Mouse (Mus musculus): Measurements from ENCODE around the gene Sbk3.

Sbk3 gene

DNA sequence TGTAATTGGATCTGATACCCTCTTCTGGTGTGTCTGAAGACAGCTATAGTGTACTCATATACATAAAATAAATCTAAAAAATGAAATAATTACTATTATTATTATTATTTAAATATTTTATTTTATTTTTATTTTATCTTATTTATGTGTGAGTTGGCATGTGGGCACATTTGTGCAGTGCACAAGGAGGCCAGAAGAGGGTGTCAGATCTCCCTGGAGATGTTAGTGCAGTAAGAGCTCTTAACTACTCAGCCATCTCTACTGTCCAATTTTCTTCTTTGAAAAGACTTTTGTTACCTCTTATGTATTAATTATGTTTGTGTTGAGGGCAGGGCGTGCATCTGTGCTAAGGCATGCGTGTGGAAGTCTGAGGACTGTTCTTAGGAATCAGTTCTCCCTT is 28.9 kb upstream of the Sbk3 start:
- CTCF ChIA-PET = interaction anchor here (0.5 to 3.9 kb wide), 19 partner anchors 9 to 61 kb away, joined by 3 to 22 read pairs (median 4); partner anchors contain the start of genes Sbk2 (in 1 of the 4), Zfp524 (in 1 of the 4), Zfp580 (in 1 of the 4) and Zfp784 (in 1 of the 4)
- POLR2A ChIA-PET = interaction anchor here in 3 of 4 experiments (0.9 to 6.5 kb wide), 16 partner anchors 9 to 207 kb away, joined by 3 to 85 read pairs (median 6); partner anchors contain the start of genes Zfp524 (in 3 of the 3), Fiz1 (in 2 of the 3), Gm44973 (in 2 of the 3) and U2af2 (in 2 of the 3)

DNA sequence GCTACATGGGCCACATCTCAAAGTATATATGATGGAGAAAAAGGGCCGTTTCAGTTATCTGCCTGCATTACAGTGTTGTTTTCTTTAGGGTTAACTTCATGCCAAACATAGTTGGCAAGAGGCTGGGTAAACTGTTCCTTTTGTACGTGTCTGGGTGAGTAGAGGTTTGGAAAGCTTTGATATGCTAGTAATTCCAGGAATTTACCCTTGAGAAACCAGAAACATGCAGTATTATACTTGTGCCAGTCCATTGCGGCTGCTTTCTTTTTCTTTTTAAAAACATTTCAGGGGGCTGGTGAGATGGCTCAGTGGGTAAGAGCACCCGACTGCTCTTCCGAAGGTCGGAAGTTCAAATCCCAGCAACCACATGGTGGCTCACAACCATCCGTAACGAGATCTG is 26.0 kb upstream of the Sbk3 start:
- POLR2A ChIA-PET = interaction anchor here in 3 of 4 experiments (0.6 to 6.5 kb wide), 19 partner anchors 7 to 204 kb away, joined by 3 to 85 read pairs (median 3); partner anchors contain the start of genes Fiz1 (in 3 of the 3), Gm44973 (in 3 of the 3), Zfp524 (in 3 of the 3) and Rpl28 (in 1 of the 3)
- CTCF ChIA-PET = interaction anchor here (0.7 to 3.9 kb wide), 8 partner anchors 9 to 63 kb away, joined by 3 to 22 read pairs (median 3); partner anchors contain the start of gene Sbk2 (in 2 of the 4)

GRCm38 (mm10) chr7:4996003-4996895 is 25.3 kb upstream of the Sbk3 start, which contains the start of gene Zfp579:
Gene Zfp579 (minus strand): TSS chr7:4996158.
- POLR2A ChIA-PET = interaction anchor here in 3 of 4 experiments (0.6 to 6.5 kb wide), 29 partner anchors 8 to 1352 kb away, joined by 3 to 85 read pairs (median 4); partner anchors contain the start of genes Fiz1 (in 3 of the 3), Gm44973 (in 3 of the 3), Zfp524 (in 3 of the 3) and Cnot3 (in 1 of the 3)
- CTCF ChIA-PET = interaction anchor here (0.6 to 1.2 kb wide), 9 partner anchors 8 to 113 kb away, joined by 3 to 10 read pairs (median 3); partner anchors contain the start of gene Sbk2 (in 2 of the 4)

DNA sequence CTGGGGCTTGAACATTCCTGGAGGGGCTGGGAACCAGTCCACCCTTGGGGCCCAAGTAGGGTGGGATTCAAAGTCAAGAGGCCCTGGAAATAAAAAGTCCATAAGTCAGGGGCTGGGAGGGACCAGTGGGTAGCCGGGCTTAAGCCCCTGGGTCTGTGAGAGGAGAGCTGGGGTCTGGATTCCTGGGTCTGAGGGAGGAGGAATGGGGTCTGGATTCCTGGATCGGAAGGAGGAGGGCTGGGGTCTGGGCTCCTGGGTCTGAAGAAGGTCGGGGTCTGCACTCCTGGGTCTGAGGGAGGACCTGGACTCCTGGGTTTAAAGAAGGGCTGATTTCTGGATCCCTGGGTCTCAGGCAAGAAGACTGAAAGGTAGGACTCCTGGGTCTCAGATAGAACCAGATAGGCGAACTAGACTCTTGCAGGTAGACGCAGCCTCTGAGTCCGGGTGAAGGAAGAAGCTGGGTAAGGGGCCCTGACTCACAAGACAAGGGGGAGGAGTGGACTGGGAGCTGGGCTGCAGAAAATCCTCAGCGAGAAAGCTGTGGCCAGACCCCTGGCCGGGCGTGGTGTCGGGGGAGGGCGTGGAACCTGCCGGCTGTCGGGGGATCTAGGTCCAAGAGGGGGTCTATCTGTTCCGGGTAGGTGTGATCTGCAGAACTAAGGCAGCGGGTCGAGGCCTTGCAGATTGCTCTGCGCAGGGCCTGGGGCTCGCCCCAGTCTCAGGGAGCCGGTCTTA is 24.5 kb upstream of the Sbk3 start:
- ChIA-PET POLR2A (interaction anchor here in 3 of 4 experiments (0.6 to 6.5 kb wide), 15 partner anchors 9 to 203 kb away, joined by 3 to 85 read pairs (median 5); partner anchors contain the start of genes Fiz1 (in 3 of the 3), Gm44973 (in 3 of the 3), Zfp524 (in 3 of the 3) and Rpl28 (in 1 of the 3)), CTCF (interaction anchor here in 2 of 4 experiments (0.5 to 0.9 kb wide), 4 partner anchors 14 to 113 kb away, joined by 3 to 5 read pairs (median 3); partner anchors contain the start of gene Sbk2 (in 1 of the 2))

- CTCF ChIA-PET = interaction anchor here in 1 of 4 experiments (0.5 kb wide), 1 partner anchor 59 kb away, joined by 5 read pairs; no protein-coding TSS in a partner anchor
- POLR2A ChIA-PET = interaction anchor here in 3 of 4 experiments (0.7 to 1.9 kb wide), 8 partner anchors 11 to 242 kb away, joined by 3 to 5 read pairs (median 4); partner anchors contain the start of genes Fiz1 (in 2 of the 3), Cox6b2 (in 1 of the 3) and Zfp524 (in 1 of the 3)
Observed at GRCm38 (mm10) chr7:4993999-4994788, 23.2 kb upstream of the Sbk3 start.

DNA sequence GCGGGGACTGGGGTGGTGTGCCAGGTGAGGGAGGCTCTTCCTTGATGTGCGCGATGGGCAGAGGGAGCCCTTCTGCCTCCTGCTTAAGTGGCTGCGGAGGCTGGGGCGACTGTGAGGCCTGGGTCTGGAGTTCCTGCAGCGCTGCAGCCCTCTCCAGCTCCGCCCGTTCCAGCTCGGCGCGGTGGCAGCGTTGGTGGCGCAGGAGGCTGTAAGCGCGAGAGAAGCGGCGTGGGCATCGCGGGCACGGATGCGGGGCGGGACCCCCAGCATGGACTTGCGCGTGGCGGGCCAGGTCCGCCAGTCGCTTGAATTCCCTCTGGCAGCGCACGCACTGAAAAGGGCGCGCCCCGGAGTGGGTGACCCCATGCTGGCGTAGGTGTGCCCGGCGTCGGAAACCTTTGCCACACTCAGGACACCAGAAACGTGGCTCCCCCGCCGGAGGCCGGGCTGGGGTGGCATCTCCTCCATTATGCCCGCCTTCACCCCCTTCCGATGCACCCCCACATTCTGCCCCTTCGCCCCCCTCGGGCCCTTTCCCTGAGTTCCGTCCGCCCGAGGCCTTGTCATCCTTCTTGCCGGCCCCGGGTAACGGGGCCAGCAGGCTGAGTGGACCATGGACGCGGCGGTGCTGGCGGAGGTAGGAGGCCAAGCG is 22.5 kb upstream of the Sbk3 start:
- CTCF ChIA-PET = interaction anchor here in 1 of 4 experiments (1.5 kb wide), 1 partner anchor 53 kb away, joined by 4 read pairs; no protein-coding TSS in a partner anchor
- POLR2A ChIA-PET = interaction anchor here in 3 of 4 experiments (0.9 to 1.7 kb wide), 6 partner anchors 20 to 241 kb away, joined by 3 to 4 read pairs (median 4); partner anchors contain the start of genes Fiz1 (in 2 of the 3), Cox6b2 (in 1 of the 3) and Zfp524 (in 1 of the 3)

GRCm38 (mm10) chr7:4988250-4988649 is 17.3 kb upstream of the Sbk3 start:
- CTCF ChIA-PET = interaction anchor here in 3 of 4 experiments (0.6 to 0.9 kb wide), 3 partner anchors 8 to 24 kb away, joined by 3 read pairs; partner anchors contain the start of gene Sbk2 (in 2 of the 3)
- POLR2A ChIA-PET = no interaction called here

DNA sequence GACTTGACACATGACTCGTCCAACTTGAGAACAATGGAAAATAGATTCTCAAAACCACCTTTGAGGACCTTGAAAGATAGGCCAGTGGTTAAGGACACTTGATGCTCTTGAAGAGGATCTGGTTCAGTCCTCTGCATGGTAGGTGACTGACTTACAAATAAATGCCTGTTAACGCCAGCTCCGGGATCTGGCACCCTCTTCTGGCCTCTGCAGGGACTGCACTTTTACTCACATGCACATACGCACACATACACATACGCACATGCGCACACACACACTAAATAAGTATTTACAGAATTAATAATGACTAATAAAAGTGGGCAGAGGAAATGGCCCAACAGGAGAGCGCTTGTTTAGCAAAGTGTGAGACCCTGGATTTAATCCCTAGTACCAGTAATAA is 5.9 kb upstream of the Sbk3 start:
- POLR2A ChIA-PET = interaction anchor here in 2 of 4 experiments (0.9 to 1.8 kb wide), 6 partner anchors 12 to 164 kb away, joined by 3 to 8 read pairs (median 3); partner anchors contain the start of genes Fiz1 (in 1 of the 2), Isoc2a (in 1 of the 2), Sbk2 (in 1 of the 2) and Ube2s (in 1 of the 2)
- CTCF ChIA-PET = interaction anchor here in 3 of 4 experiments (0.9 to 3.1 kb wide), 11 partner anchors 12 to 84 kb away, joined by 3 to 13 read pairs (median 3); partner anchors contain the start of genes Sbk2 (in 2 of the 3), Fiz1 (in 1 of the 3) and Gm44973 (in 1 of the 3)

- POLR2A ChIA-PET = interaction anchor here in 1 of 4 experiments (1.5 to 1.8 kb wide), 2 partner anchors 39 to 98 kb away, joined by 3 to 8 read pairs; partner anchors contain the start of genes Fiz1, Isoc2a and Zfp524
- CTCF ChIA-PET = interaction anchor here in 2 of 4 experiments (0.8 to 3.1 kb wide), 2 partner anchors 35 kb away, joined by 3 to 13 read pairs; no protein-coding TSS in a partner anchor
Observed at GRCm38 (mm10) chr7:4975455-4975854, 4.5 kb upstream of the Sbk3 start.

DNA sequence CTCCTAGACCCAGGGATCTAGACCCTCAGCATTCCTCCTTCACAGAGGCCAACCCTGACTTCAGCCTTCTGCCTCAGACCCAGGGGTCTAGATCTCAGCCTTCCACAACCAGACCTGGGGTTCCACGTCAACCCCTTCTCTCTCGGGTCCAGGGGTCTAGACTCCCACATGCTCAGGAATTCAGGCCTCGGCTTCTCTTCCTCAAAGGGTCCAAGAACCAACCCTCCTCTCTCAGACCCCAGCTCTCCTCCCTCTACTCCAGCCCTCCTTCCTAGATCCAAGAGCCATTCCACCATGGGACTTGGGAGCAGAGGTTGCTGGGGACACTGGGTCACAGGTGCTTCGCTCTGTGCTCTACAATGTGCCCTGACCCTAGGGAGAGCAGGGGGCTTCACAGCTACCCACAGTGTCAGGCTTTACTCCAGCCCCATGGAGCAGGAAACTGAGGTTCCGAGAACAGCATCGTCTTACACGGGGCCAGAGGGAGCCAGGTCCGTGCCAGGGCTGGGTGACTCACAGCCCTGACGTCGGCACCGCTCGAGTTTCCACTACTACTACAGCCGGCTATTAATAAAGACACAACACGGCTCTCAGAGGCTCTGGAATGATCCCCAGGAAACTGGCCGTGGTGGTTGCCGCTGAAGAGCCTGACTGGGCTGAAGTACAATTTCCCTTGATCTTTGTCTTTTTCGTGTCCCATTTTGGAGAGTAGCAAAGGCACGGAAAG is 1.5 kb upstream of the Sbk3 start:
- POLR2A ChIA-PET = interaction anchor here in 2 of 4 experiments (0.7 to 1.3 kb wide), 3 partner anchors 8 to 160 kb away, joined by 3 to 4 read pairs (median 4); partner anchors contain the start of genes Sbk2 (in 1 of the 2) and Ube2s (in 1 of the 2)

DNA sequence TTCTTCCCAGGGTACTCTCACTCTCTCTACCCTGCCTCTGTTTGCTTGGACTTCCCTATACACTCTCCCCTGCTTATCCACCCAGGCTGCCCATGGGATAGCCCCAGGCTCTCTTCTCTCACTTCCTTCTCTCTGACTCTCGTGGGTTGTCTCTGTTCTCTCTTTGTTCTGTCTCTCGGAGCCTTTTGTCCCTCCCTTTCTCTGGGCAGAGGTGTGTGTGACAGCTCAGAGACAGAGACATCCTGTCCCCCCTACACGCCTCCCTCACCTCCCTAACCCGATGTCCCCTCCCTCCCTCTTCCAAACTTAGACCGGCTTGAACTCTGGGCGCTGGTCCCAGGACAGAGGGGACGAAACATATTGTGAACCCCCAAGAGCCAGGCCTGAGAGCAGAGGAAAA is 742 bp upstream of the Sbk3 start:
- POLR2A ChIA-PET = no interaction called here
- CTCF ChIA-PET = interaction anchor here in 1 of 4 experiments (2.0 kb wide), 1 partner anchor 7 kb away, joined by 6 read pairs; the partner anchor contains the start of gene Sbk2

More for the DNA sequence above, 1.5 kb upstream of the Sbk3 start:
- CTCF ChIA-PET = interaction anchor here in 2 of 4 experiments (0.7 to 2.0 kb wide), 2 partner anchors 8 to 426 kb away, joined by 5 to 6 read pairs; partner anchors contain the start of gene Sbk2 (in 1 of the 2)

DNA sequence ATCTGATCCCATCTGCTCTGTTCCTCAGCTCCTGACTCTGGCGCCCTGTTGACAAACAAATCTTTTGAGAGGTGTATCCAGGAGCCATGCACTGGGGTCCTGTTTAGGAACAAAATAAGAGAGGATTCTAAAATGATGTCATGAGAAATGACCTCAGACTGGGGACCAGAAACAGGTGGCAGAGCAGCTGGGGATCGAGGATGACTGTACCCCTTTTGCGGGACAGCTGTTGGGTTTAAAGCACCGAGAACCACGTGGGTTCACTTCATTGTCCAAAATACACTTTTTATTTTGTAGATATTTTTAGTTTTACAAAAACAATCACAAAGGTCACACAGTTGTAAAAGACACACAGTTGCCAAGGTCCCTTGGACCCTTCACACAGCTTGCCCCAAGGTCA is 6.0 kb downstream of the Sbk3 start:
- ChIA-PET POLR2A (interaction anchor here in 3 of 4 experiments (0.9 to 3.9 kb wide), 25 partner anchors 12 to 212 kb away, joined by 3 to 18 read pairs (median 6); partner anchors contain the start of genes Fiz1 (in 3 of the 3), Zfp524 (in 3 of the 3), Cox6b2 (in 2 of the 3) and Gm44973 (in 2 of the 3)), CTCF (interaction anchor here in 3 of 4 experiments (0.5 to 2.6 kb wide), 33 partner anchors 8 to 449 kb away, joined by 3 to 29 read pairs (median 5); partner anchors contain the start of genes Cox6b2 (in 1 of the 3), Fiz1 (in 1 of the 3), Gm44973 (in 1 of the 3) and Rpl28 (in 1 of the 3))

DNA sequence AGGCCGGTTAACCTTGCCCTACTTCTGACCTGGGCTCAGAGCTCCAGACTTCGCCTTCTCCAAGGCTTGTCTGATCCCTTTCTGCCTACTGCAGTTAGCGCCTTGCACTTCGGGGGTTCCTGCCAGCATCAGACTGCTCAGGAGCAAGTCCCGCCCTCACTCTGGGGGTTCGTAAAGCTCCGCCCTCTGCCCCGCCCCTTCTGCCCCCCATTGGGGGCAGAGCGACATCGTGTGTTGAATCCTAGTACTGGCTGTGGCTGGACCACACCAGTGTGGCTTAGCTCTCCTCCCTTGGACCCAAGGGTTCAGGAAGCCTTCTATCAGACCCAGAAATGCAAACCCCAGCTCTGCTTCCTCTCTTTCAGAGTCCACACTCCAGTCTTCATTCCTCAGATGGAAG is 6.7 kb downstream of the Sbk3 start, which contains the start of gene Sbk2:
Gene Sbk2, minus strand, starts transcription at position 135 of the 400 bp plus-strand sequence.
- CTCF ChIA-PET = interaction anchor here (0.5 to 2.6 kb wide), 61 partner anchors 9 to 537 kb away, joined by 3 to 29 read pairs (median 4); partner anchors contain the start of genes Cox6b2 (in 1 of the 4), Fiz1 (in 1 of the 4), Gm44973 (in 1 of the 4) and Isoc2a (in 1 of the 4)

DNA sequence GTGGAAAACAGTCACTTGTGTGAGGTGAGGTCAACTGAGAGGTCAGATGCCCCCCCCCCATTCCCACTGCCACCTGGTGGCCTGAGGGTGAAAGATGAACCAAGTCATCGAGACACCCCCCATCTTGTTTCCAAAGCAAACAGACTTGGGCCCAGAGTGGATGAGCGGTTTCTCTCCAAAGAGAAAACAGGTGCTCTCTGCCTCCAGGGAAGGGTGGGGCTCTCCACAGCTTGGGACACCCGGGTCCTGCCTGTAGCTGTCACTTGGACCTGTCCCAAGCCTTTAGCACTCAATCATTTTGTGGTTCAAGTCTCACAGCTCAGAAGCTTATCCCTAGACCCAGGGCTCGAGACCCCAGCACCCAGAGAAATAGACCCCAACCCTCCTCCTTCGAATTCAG is 7.4 kb downstream of the Sbk3 start:
- CTCF ChIA-PET = interaction anchor here (0.7 to 2.6 kb wide), 30 partner anchors 9 to 536 kb away, joined by 3 to 29 read pairs (median 4); no protein-coding TSS in a partner anchor

More for the DNA sequence above, 6.7 kb downstream of the Sbk3 start, which contains the start of gene Sbk2:
- POLR2A ChIA-PET = interaction anchor here in 3 of 4 experiments (0.5 to 3.9 kb wide), 46 partner anchors 9 to 975 kb away, joined by 3 to 18 read pairs (median 4); partner anchors contain the start of genes Fiz1 (in 3 of the 3), Ube2s (in 3 of the 3), Zfp524 (in 3 of the 3) and Cox6b2 (in 2 of the 3)

More for the DNA sequence above, 7.4 kb downstream of the Sbk3 start:
- POLR2A ChIA-PET = interaction anchor here in 3 of 4 experiments (0.5 to 3.9 kb wide), 25 partner anchors 13 to 976 kb away, joined by 3 to 18 read pairs (median 6); partner anchors contain the start of genes Fiz1 (in 2 of the 3), Ube2s (in 2 of the 3), Zfp524 (in 2 of the 3) and Cox6b2 (in 1 of the 3)

Measured in embryonic stem cell, embryonic (primary cell).